In the genomic region with DNA sequence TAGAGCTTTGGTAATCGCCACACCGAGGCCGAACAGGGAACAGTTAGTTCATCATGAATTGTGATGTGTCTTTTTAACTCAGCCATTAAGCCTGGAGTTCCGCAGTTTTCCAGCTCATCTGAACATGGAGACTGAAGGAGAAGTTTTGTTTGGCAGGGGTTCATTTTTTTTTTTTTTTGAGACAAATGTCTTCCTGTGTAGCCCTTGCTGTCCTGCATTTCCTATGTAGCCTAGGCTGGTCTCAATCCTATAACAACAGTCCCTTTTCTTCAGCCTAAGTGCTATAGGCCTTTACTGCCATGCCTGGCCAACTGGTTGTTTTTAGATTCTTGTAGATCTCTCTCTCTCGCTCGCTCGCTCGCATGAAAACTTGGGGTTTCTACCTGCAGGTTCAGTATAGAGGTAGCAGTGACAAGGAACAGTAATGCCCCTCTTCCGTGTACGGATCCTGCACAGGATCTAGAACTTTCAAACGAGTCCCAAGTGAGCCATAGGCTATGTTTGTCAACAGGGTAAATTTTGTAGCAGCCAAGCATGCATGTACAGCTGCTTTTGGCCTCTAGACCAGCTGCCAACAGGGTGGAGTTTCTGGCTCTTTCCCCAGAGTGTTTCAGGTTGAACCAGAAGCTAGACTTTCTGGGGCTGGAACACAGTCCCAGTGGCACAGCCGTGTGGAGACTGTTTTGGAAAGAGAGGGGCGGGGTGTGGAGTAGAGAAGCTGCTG, we compare ENCODE assay signal across 10 mouse cellular contexts.
DNase-seq lines count a peak whose midpoint lies in the region; ATAC-seq lines count a peak whose summit lies in the region.
"Had no signal": no experiment of that assay in that cellular context is flagged by ENCODE, and none has a peak within 500 bp of the region (broad histone marks: within the 10 kb centered on the region; RNA-seq: fewer than 3 reads in every experiment).

No protein-coding gene starts in this region.

- H3K4me2 ChIP-seq in limb, embryonic 15.5 days: no peak overlapping the region
- H3K4me2 ChIP-seq: midbrain, embryonic 13.5 days had no signal

- no peak overlapping the region for H3K4me3 ChIP-seq in limb, embryonic 15.5 days
- H3K4me3 ChIP-seq: midbrain, embryonic 13.5 days had no signal

- H3K27me3 ChIP-seq in limb, embryonic 15.5 days: no peaks in the 10 kb centered on the region

- 58% methylated on average over 13 of the region's 13 CpGs for WGBS in limb, embryonic 15.5 days

- peak overlapping the region; percentile 70 for H3K27ac ChIP-seq in limb, embryonic 15.5 days
- H3K27ac ChIP-seq: midbrain, embryonic 13.5 days had no signal

- H3K4me1 ChIP-seq in limb, embryonic 15.5 days: peaks cover 53% of the 10 kb centered on the region

- no peak overlapping the region for H3K9ac ChIP-seq in limb, embryonic 15.5 days
- H3K9ac ChIP-seq: midbrain, embryonic 13.5 days had no signal

- ATAC-seq in limb, embryonic 15.5 days (ENCODE audit: insufficient number of reproducible peaks, low FRiP score, low TSS enrichment, low read depth): peak; percentile 72
- ATAC-seq: midbrain, embryonic 13.5 days had no signal

- H3K36me3 ChIP-seq in limb, embryonic 15.5 days: no peaks in the 10 kb centered on the region; the same call in 1 of the 2 replicates
- H3K36me3 ChIP-seq: midbrain, embryonic 13.5 days had no signal

- no peaks in the 10 kb centered on the region for H3K9me3 ChIP-seq in limb, embryonic 15.5 days
- H3K9me3 ChIP-seq: midbrain, embryonic 13.5 days had no signal

- peak; percentile 77 for DNase-seq in NIH3T3 (ENCODE audit: low read depth)
- peak; percentile 60 for DNase-seq in fibroblast of lung, adult 2 months (ENCODE audit: low read depth)
- DNase-seq in heart, postnatal 36 days: peak; percentile 63 to 66
- DNase-seq in layer of hippocampus, adult 9-11 months: no peak
- no peak for DNase-seq in right cerebral cortex, postnatal 25 days
- DNase-seq in right cerebral cortex, adult 2 months (ENCODE audit: low spot score in 2 of 2): no peak
- no peak for DNase-seq in right cerebral cortex, postnatal 4 days
- DNase-seq: cerebellum, postnatal 14 days had no signal

- intact Hi-C loops in heart, postnatal 36 days (cut with DNase I): no loop called here

Comparison
In these comparisons a context has a peak if more than half of its experiments do, and no peak if none do; other contexts are left out.
1. DNase-seq: peak in NIH3T3 (single experiment), fibroblast of lung, adult 2 months (single experiment) and heart, postnatal 36 days (2 of 2); none in layer of hippocampus, adult 9-11 months (single experiment), right cerebral cortex, postnatal 25 days (single experiment), right cerebral cortex, adult 2 months (0 of 2) and right cerebral cortex, postnatal 4 days (single experiment).